Mouse (Mus musculus): ENCODE measurements around the gene Add1. TPM values are rescaled to one million over a fixed set of nuclear protein-coding genes. Genes with fewer than 3 reads are reported as not detected.

The Add1 gene
- polyA plus RNA-seq, 1 experiment, result 113 TPM

DNA sequence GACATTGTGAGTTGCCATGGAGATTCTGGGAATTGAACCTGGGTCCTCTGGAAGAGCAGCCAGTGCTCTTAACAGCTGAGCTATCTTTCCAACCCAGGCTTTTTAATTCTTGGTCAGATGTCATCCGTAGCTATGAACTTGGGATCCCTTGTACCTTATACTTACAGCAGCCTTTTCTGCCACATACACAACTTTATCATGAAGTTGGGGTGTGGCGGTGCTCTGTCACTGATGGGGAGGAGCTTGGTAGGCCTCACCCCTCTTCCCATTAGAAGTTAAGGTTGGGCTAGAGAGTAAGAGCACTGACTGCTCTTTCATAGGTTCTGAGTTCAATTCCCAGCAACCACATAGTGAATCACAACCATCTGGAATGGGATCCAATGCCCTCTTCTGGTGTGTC is 59.5 kb downstream of the Add1 start:
- peaks cover 63% of the 10 kb centered on the region for H3K4me1 ChIP-seq (ENCODE audit: control insufficient read depth)
- TF ChIP-seq TAL1 (IDR thresholded peaks at IDR 0.05; ENCODE audit: low read length) (no peak), GATA1 (IDR thresholded peaks at IDR 0.05; ENCODE audit: low read length) (no peak)
- no peaks in the 10 kb centered on the region for H3K9me3 ChIP-seq (ENCODE audit: control insufficient read depth, low read length)

DNA sequence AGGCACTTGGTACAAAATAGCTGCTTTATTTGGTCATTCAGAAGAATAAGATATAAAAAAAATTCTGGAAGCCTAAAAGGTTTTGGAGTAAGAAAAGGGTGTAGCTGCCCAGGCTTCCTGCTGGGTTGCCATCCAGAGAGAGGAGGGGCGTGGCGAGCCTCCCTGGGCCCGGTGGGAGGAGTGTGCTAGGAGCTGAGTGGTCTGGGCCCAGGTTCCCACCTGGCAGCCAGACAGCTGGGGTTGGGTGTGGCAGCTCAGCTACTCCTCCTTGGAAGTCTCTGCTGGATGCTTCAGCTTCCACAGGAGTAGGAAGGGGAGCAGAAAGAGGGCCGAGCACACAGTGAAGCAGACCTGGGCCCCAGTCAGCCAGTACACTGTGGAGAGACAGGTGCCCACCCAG is 60.2 kb downstream of the Add1 start:
- Histone ChIP-seq H3K9me3 (ENCODE audit: control insufficient read depth, low read length) (no peaks in the 10 kb centered on the region), H3K36me3 (ENCODE audit: control insufficient read depth) (peaks cover 88% of the 10 kb centered on the region), H3K27me3 (ENCODE audit: control insufficient read depth) (no peaks in the 10 kb centered on the region), H3K4me3 (replicated peaks) (no peak overlapping the region), H3K4me1 (ENCODE audit: control insufficient read depth) (peaks cover 67% of the 10 kb centered on the region)
- no peak for TF ChIP-seq GATA1 (IDR thresholded peaks at IDR 0.05; ENCODE audit: low read length)
- TF ChIP-seq TAL1 (IDR thresholded peaks at IDR 0.05; ENCODE audit: low read length), result no peak

More for the DNA sequence above, 59.5 kb downstream of the Add1 start:
- Histone ChIP-seq H3K4me3 (replicated peaks) (no peak overlapping the region), H3K27me3 (ENCODE audit: control insufficient read depth) (no peaks in the 10 kb centered on the region), H3K36me3 (ENCODE audit: control insufficient read depth) (peaks cover 88% of the 10 kb centered on the region)

GRCm38 (mm10) chr5:34634746-34635400 is 61.4 kb downstream of the Add1 start:
- H3K4me1 ChIP-seq (ENCODE audit: control insufficient read depth), result peaks cover 67% of the 10 kb centered on the region
- H3K36me3 ChIP-seq (ENCODE audit: control insufficient read depth), result peaks cover 88% of the 10 kb centered on the region
- no peaks in the 10 kb centered on the region for H3K9me3 ChIP-seq (ENCODE audit: control insufficient read depth, low read length)
- no peaks in the 10 kb centered on the region for H3K27me3 ChIP-seq (ENCODE audit: control insufficient read depth)
- no peak overlapping the region for H3K4me3 ChIP-seq (replicated peaks)
- no peak for TF ChIP-seq GATA1 (IDR thresholded peaks at IDR 0.05; ENCODE audit: low read length)
- TF ChIP-seq TAL1 (IDR thresholded peaks at IDR 0.05; ENCODE audit: low read length), result no peak

DNA sequence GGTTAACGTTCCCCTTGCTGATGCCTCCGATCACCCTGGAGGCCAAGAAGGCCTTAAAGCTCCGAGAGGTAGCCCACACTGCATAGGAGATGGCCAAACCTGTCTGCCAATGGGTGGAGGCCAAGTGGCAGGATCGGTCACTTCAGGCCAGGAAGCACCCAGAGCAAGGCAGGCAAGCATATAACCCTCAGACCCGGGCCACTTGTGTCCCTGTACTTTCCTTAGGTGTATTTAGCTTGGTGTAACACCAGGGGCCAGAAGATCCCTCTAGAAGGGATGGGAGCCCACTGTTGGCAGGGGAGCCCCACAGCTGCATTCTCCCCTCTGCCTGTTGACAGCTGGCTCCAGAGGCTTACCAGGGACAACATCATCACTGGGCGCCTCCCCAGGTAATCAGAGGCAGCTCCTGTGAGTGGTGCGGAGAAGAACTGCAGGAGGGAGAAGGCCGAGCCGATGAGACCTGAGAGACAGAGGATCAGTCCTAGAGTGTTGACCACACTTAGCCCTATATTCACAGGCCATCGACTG is 62.3 kb downstream of the Add1 start:
- TF ChIP-seq TAL1 (IDR thresholded peaks at IDR 0.05; ENCODE audit: low read length), result no peak
- no peak for TF ChIP-seq GATA1 (IDR thresholded peaks at IDR 0.05; ENCODE audit: low read length)
- Histone ChIP-seq H3K36me3 (ENCODE audit: control insufficient read depth) (peaks cover 88% of the 10 kb centered on the region), H3K27me3 (ENCODE audit: control insufficient read depth) (no peaks in the 10 kb centered on the region), H3K4me1 (ENCODE audit: control insufficient read depth) (peaks cover 67% of the 10 kb centered on the region), H3K9me3 (ENCODE audit: control insufficient read depth, low read length) (no peaks in the 10 kb centered on the region), H3K4me3 (replicated peaks) (peak overlapping the region; percentile 76)

DNA sequence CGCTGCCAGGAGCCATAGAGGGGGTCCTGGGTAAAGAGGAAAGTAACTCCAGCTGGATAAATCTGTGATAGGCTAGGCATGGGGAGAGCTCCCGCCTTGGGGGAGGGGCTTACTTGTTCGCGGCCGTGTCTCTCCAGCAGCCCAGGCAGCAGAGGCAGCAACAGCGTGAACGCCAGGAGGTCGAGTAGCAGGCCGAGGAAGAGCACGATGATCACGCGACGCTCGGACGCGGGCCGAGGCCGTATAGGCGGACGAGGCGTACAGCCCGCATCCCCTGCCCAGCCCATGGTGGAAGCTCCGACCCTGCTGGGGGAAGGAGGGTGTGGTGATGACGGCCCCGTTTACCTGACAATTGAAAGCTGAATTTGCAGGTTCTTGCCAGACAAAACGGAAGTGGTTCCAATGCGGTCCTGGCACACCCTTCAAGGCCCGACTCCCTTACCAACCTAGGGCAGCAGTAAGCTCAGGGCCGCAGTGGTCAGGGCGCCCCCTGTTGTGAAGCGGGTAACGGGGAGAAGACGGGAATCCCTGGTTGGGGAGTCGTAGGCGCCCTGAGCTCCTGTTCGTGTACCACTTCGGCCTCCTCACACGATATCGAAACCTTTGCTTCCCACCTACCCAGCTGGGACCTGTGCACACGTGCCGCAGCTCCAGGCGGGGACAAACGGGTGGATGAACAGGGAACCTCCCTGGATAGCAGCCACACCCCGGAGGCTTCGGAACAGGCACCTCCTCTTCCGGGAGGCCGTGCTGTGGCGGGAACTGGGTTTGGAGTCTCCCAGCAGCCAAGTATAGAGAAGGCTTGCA is 63.2 kb downstream of the Add1 start, which contains the start of gene Mfsd10:
Mfsd10 (minus strand) TSS at position 732 of the 807 bp plus-strand sequence.
- peaks cover 88% of the 10 kb centered on the region for H3K36me3 ChIP-seq (ENCODE audit: control insufficient read depth)
- no peak for TF ChIP-seq TAL1 (IDR thresholded peaks at IDR 0.05; ENCODE audit: low read length)
- no peak for TF ChIP-seq GATA1 (IDR thresholded peaks at IDR 0.05; ENCODE audit: low read length)

DNA sequence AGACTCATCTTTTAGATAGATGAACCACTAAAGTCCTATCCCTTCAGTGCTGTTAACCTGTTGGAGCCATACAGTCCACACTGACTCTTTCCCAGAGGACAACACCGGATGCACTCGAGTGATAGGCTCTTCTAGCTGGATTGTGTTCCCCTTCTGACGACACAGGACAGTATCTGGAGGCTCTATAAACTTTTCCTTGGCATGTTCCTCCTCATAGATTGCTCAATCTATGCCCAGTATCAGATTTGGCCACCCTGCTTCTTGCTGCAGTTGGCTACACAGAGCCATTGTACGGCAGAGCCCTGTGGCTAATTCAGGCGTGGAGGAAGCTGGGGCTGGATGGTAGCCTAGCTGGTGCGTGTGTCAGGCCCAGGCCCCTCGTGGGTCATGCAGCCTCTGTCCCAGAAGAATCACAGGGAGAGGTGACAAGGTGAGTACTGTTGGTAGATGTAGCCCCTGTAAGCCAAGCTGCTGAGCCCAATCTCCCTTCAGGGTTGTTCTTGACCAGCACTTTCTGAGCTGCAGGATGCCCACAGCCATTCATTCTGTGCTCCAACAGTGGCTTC is 64.2 kb downstream of the Add1 start:
- Histone ChIP-seq H3K27me3 (ENCODE audit: control insufficient read depth) (no peaks in the 10 kb centered on the region), H3K36me3 (ENCODE audit: control insufficient read depth) (peaks cover 83% of the 10 kb centered on the region), H3K9me3 (ENCODE audit: control insufficient read depth, low read length) (no peaks in the 10 kb centered on the region), H3K4me1 (ENCODE audit: control insufficient read depth) (peaks cover 56% of the 10 kb centered on the region), H3K4me3 (replicated peaks) (peak overlapping the region; percentile 76)
- no peak for TF ChIP-seq GATA1 (IDR thresholded peaks at IDR 0.05; ENCODE audit: low read length)
- no peak for TF ChIP-seq TAL1 (IDR thresholded peaks at IDR 0.05; ENCODE audit: low read length)

More for the DNA sequence above, 63.2 kb downstream of the Add1 start, which contains the start of gene Mfsd10:
- no peaks in the 10 kb centered on the region for H3K9me3 ChIP-seq (ENCODE audit: control insufficient read depth, low read length)
- peaks cover 66% of the 10 kb centered on the region for H3K4me1 ChIP-seq (ENCODE audit: control insufficient read depth)
- no peaks in the 10 kb centered on the region for H3K27me3 ChIP-seq (ENCODE audit: control insufficient read depth)
- H3K4me3 ChIP-seq (replicated peaks), result peak within 1 kb of the TSS; percentile 76

DNA sequence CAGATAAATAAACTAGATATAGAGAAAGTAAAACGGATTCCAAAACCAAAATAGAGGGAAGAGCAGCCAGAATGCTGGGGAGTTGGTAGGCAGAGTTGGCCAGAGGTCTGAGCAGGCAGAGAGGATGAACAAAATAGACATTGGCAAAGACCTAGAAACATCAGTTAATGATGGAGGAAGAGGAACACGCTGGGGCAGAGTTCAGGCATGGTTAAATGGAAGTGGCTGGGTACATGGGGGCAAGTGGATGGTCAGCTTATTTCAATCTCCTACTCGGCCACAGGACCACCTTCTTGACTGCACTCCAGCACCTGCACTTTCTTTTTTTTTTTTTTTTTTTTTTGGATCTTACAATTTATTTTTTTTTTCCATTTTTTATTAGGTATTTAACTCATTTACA is 68.5 kb downstream of the Add1 start:
- Histone ChIP-seq H3K9me3 (ENCODE audit: control insufficient read depth, low read length) (no peaks in the 10 kb centered on the region), H3K4me1 (ENCODE audit: control insufficient read depth) (peaks cover 15% of the 10 kb centered on the region), H3K36me3 (ENCODE audit: control insufficient read depth) (peaks cover 93% of the 10 kb centered on the region), H3K27me3 (ENCODE audit: control insufficient read depth) (no peaks in the 10 kb centered on the region), H3K4me3 (replicated peaks) (no peak overlapping the region)
- TF ChIP-seq TAL1 (IDR thresholded peaks at IDR 0.05; ENCODE audit: low read length) (no peak), GATA1 (IDR thresholded peaks at IDR 0.05; ENCODE audit: low read length) (no peak)

DNA sequence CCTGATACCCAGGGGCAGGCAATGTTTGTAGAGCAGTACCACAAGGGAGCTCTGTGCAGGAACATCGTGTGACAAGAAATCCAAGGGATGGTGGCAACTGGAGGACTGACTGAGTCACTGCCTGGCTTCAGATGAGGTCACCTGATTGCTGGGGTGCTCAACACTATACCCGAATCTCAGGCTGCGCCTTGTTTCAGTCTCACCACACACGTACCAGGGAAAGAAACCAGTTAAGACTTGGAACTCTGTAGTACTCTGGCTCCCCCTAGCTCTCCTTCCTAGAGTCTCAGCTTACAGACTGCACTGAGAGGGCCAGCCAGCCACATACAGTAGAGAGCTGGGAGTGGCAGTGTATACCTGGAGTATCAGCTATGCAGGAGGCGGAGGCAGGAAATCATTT is 69.5 kb downstream of the Add1 start:
- H3K27me3 ChIP-seq (ENCODE audit: control insufficient read depth), result no peaks in the 10 kb centered on the region
- TF ChIP-seq TAL1 (IDR thresholded peaks at IDR 0.05; ENCODE audit: low read length), result no peak
- TF ChIP-seq GATA1 (IDR thresholded peaks at IDR 0.05; ENCODE audit: low read length), result no peak
- peaks cover 95% of the 10 kb centered on the region for H3K36me3 ChIP-seq (ENCODE audit: control insufficient read depth)
- no peaks in the 10 kb centered on the region for H3K9me3 ChIP-seq (ENCODE audit: control insufficient read depth, low read length)
- no peak overlapping the region for H3K4me3 ChIP-seq (replicated peaks)
- peaks cover 6% of the 10 kb centered on the region for H3K4me1 ChIP-seq (ENCODE audit: control insufficient read depth)

DNA sequence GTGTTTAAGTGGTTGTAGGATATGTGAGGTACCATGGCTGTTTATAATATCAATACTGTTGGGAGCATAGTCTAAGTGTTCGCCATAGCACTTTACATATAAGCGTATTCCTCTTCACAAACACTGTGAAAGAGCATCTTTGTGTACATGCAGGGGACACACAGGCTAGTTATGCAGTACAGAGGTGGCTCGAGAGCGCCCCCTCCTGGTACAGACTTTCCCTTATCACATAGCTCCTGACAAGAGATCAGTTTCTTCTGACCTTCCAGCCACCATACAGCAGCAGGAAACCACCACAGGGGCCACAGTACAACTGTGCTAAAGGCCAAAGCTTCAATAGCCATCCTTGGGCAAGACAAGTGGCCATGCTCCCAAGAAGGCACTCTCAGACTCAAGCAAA is 74.1 kb downstream of the Add1 start:
- H3K9me3 ChIP-seq (ENCODE audit: control insufficient read depth, low read length), result no peaks in the 10 kb centered on the region
- no peak for TF ChIP-seq TAL1 (IDR thresholded peaks at IDR 0.05; ENCODE audit: low read length)
- no peak for TF ChIP-seq GATA1 (IDR thresholded peaks at IDR 0.05; ENCODE audit: low read length)
- no peaks in the 10 kb centered on the region for H3K27me3 ChIP-seq (ENCODE audit: control insufficient read depth)
- peaks cover 4% of the 10 kb centered on the region; the same call in 1 of the 2 replicates for H3K4me1 ChIP-seq (ENCODE audit: control insufficient read depth)
- peaks cover 100% of the 10 kb centered on the region for H3K36me3 ChIP-seq (ENCODE audit: control insufficient read depth)
- H3K4me3 ChIP-seq (replicated peaks), result no peak overlapping the region

Data from erythroblast, embryonic 14.5 days (primary cell).